Mouse (Mus musculus): ENCODE measurements around the gene Mfsd4a. TPM values are rescaled to one million over a fixed set of nuclear protein-coding genes. Genes with fewer than 3 reads are reported as not detected.

The Mfsd4a gene
- polyA plus RNA-seq, 1 experiment from 2014 or later = 8.7 TPM

DNA sequence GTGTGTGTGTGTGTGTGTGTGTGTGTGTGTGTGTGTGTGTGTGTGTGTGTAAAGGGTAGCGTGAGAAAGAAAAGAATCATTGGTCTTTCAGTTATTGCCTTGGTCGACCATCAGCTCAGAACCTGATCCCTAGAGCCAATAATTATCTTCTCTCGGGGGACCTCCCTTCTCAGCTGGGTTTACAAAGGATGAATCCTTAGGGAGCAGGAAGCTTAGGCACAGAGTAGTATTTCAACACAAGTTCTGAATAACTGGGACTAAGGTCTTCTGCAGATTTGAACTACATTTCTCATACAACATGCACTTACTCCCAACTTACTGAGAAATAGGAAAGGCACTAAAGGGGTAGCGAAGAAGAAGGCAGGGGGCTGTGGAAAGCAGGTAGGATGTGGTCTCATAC, 78.4 kb downstream of the Mfsd4a start:
- DNase-seq (ENCODE audit: low spot score, missing footprints) = no peak
- 80% methylated on average over 4 of the region's 4 CpGs for WGBS

DNA sequence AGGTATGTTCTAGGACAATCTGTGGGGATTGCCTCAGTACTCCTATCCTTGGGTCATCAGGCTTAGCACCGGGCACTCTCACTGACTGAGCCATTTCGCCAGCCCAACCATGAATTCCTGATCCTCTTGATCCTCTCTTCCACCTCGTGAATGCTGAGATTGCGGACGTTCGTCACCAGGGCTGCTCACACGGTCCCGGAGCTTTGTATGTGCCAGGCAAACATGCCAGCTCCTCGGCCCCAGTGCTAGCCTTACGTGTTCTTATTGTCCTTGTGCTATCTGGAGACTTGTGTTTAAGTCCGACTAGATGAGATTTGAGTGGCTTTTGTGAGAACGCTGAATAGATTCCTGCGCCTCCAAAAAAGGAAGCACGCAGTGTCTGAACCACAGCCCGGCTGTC, 80.4 kb downstream of the Mfsd4a start:
- Histone ChIP-seq H3K9ac (ENCODE audit: low read length) (no peak overlapping the region), H3K27ac (ENCODE audit: low read depth, low read length) (no peak overlapping the region), H3K9me3 (ENCODE audit: control insufficient read depth, low read length) (no peaks in the 10 kb centered on the region), H3K4me3 (ENCODE audit: low read depth, low read length) (no peak overlapping the region), H3K4me2 (no peak overlapping the region), H3K36me3 (ENCODE audit: control insufficient read depth, insufficient read depth, low read length) (no peaks in the 10 kb centered on the region), H3K4me1 (ENCODE audit: control insufficient read depth, insufficient read depth, low read length) (no peaks in the 10 kb centered on the region), H3K27me3 (ENCODE audit: control insufficient read depth, insufficient read depth, low read length) (no peaks in the 10 kb centered on the region)
- no peak for DNase-seq (ENCODE audit: low spot score, missing footprints)
- 68% methylated on average over 15 of the region's 15 CpGs for WGBS
- no peak for ATAC-seq (ENCODE audit: low FRiP score)

More for the DNA sequence above, 78.4 kb downstream of the Mfsd4a start:
- no peaks in the 10 kb centered on the region for H3K4me1 ChIP-seq (ENCODE audit: control insufficient read depth, insufficient read depth, low read length)
- no peaks in the 10 kb centered on the region for H3K36me3 ChIP-seq (ENCODE audit: control insufficient read depth, insufficient read depth, low read length)
- H3K4me2 ChIP-seq = no peak overlapping the region
- H3K9ac ChIP-seq (ENCODE audit: low read length) = no peak overlapping the region
- H3K27me3 ChIP-seq (ENCODE audit: control insufficient read depth, insufficient read depth, low read length) = no peaks in the 10 kb centered on the region
- H3K27ac ChIP-seq (ENCODE audit: low read depth, low read length) = no peak overlapping the region
- H3K9me3 ChIP-seq (ENCODE audit: control insufficient read depth, low read length) = no peaks in the 10 kb centered on the region
- H3K4me3 ChIP-seq (ENCODE audit: low read depth, low read length) = no peak overlapping the region
- no peak for ATAC-seq (ENCODE audit: low FRiP score)

DNA sequence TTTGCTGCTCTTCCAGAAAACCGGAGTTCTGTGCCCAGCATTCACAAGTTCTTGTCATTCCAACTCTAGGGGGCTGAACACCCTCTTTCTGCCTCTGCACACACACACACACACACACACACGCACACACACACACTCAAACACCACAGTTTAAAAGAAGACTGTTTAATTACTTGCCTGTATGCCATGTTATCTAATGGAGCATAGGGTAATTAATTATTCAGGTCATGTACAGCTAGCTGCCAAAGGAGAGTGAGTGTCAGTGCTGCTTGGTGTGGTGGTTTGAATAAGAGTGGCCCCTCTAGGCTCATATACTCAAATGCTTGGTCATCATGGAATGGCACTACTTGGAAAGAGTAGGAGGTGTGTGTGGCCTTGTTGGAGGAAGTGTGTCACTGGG, 84.1 kb downstream of the Mfsd4a start:
- Histone ChIP-seq H3K4me1 (ENCODE audit: control insufficient read depth, insufficient read depth, low read length) (peaks cover 5% of the 10 kb centered on the region; the same call in 1 of the 2 replicates), H3K36me3 (ENCODE audit: control insufficient read depth, insufficient read depth, low read length) (no peaks in the 10 kb centered on the region), H3K27ac (ENCODE audit: low read depth, low read length) (no peak overlapping the region), H3K9ac (ENCODE audit: low read length) (no peak overlapping the region), H3K4me2 (no peak overlapping the region), H3K9me3 (ENCODE audit: control insufficient read depth, low read length) (no peaks in the 10 kb centered on the region), H3K4me3 (ENCODE audit: low read depth, low read length) (no peak overlapping the region), H3K27me3 (ENCODE audit: control insufficient read depth, insufficient read depth, low read length) (no peaks in the 10 kb centered on the region)
- DNase-seq (ENCODE audit: low spot score, missing footprints) (no peak), ATAC-seq (ENCODE audit: low FRiP score) (no peak)
- 87% methylated on average over 2 of the region's 2 CpGs for WGBS

DNA sequence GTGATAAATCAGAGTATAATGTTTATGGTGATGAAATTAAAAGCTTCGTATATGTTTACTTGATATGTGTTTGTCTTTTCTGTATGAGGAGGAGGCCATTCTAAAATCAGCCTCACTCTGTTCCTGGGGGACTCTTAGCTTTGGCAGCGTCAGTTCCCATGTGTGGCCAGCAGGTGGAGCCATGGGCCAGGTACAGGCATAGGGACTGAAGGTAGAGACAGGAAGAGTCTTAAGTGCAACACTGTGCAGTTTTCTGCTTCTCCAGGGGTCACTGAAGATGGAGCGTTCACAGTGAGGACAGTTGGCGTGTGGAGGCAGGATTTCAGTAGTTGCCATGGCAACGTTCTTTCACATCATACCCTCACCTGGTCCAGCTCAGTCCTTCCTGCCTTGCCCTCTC, 85.0 kb downstream of the Mfsd4a start:
- peaks cover 5% of the 10 kb centered on the region; the same call in 1 of the 2 replicates for H3K4me1 ChIP-seq (ENCODE audit: control insufficient read depth, insufficient read depth, low read length)
- DNase-seq (ENCODE audit: low spot score, missing footprints) (peak; percentile 98), ATAC-seq (ENCODE audit: low FRiP score) (peak; percentile 34; the same call in 1 of the 2 replicates)

DNA sequence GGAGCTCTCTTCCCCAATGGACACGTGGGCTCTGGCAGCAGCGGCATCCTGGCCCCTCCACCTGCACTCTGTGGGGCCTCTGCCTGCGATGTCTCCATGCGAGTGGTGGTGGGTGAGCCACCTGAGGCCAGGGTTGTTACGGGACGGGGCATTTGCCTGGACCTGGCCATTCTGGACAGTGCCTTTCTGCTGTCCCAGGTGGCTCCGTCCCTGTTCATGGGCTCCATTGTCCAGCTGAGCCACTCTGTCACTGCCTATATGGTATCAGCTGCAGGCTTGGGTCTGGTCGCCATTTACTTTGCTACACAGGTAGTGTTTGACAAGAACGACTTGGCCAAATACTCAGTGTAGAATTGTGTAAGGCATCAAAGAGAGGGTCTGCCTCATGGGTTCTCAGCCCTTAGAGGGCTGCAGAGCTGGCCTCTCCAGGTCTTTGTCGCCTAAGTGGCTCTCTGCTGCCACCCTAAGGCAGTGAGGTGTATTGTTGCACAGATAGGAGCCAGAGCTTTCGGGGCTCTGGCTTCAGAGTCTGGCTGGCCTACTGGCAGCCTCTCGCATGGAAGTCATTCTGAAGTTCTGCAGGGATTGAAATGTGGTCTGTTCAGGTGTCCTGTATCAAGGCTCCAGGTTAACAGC, 86.4 kb downstream of the Mfsd4a start:
- peak; percentile 75 for ATAC-seq (ENCODE audit: low FRiP score)
- peak; percentile 99 for DNase-seq (ENCODE audit: low spot score, missing footprints)
- Histone ChIP-seq H3K36me3 (ENCODE audit: control insufficient read depth, insufficient read depth, low read length) (peaks cover 6% of the 10 kb centered on the region), H3K27ac (ENCODE audit: low read depth, low read length) (no peak overlapping the region), H3K4me2 (no peak overlapping the region), H3K9ac (ENCODE audit: low read length) (no peak overlapping the region), H3K4me1 (ENCODE audit: control insufficient read depth, insufficient read depth, low read length) (peaks cover 9% of the 10 kb centered on the region), H3K27me3 (ENCODE audit: control insufficient read depth, insufficient read depth, low read length) (no peaks in the 10 kb centered on the region), H3K4me3 (ENCODE audit: low read depth, low read length) (no peak overlapping the region), H3K9me3 (ENCODE audit: control insufficient read depth, low read length) (no peaks in the 10 kb centered on the region)
- WGBS = 46% methylated on average over 12 of the region's 12 CpGs

More for the DNA sequence above, 85.0 kb downstream of the Mfsd4a start:
- H3K27me3 ChIP-seq (ENCODE audit: control insufficient read depth, insufficient read depth, low read length) = no peaks in the 10 kb centered on the region
- no peak overlapping the region for H3K27ac ChIP-seq (ENCODE audit: low read depth, low read length)
- H3K4me2 ChIP-seq = no peak overlapping the region
- H3K4me3 ChIP-seq (ENCODE audit: low read depth, low read length) = no peak overlapping the region
- peaks cover 2% of the 10 kb centered on the region for H3K36me3 ChIP-seq (ENCODE audit: control insufficient read depth, insufficient read depth, low read length)
- H3K9ac ChIP-seq (ENCODE audit: low read length) = no peak overlapping the region
- 15% methylated on average over 5 of the region's 5 CpGs for WGBS
- H3K9me3 ChIP-seq (ENCODE audit: control insufficient read depth, low read length) = no peaks in the 10 kb centered on the region

DNA sequence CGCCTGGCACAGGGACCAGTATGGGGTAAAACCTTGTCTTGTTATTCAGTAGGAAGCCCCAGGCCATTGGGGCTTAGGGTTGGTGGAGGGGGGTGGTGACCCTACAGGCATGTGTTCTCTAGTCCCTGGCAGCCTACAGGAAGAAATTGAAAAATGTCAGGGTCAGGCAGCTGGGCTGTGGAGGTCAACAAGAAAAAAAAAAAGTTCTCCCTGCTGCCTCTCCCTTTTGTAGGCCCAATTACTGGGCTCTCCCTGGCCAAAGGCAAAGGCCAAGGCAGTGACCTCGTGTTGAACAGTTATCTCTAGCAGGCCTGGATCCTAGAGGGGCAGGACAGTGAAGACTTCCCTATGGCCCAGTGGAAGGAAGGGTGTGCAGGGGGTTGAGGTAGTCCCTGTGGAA, 87.4 kb downstream of the Mfsd4a start:
- Histone ChIP-seq H3K4me3 (ENCODE audit: low read depth, low read length) (no peak overlapping the region), H3K27me3 (ENCODE audit: control insufficient read depth, insufficient read depth, low read length) (no peaks in the 10 kb centered on the region), H3K4me1 (ENCODE audit: control insufficient read depth, insufficient read depth, low read length) (peaks cover 20% of the 10 kb centered on the region), H3K4me2 (no peak overlapping the region), H3K27ac (ENCODE audit: low read depth, low read length) (peak overlapping the region; percentile 23; the same call in 1 of the 2 replicates), H3K36me3 (ENCODE audit: control insufficient read depth, insufficient read depth, low read length) (peaks cover 6% of the 10 kb centered on the region), H3K9ac (ENCODE audit: low read length) (no peak overlapping the region), H3K9me3 (ENCODE audit: control insufficient read depth, low read length) (no peaks in the 10 kb centered on the region)
- no peak for DNase-seq (ENCODE audit: low spot score, missing footprints)
- WGBS = 20% methylated on average over 2 of the region's 2 CpGs
- no peak for ATAC-seq (ENCODE audit: low FRiP score)

DNA sequence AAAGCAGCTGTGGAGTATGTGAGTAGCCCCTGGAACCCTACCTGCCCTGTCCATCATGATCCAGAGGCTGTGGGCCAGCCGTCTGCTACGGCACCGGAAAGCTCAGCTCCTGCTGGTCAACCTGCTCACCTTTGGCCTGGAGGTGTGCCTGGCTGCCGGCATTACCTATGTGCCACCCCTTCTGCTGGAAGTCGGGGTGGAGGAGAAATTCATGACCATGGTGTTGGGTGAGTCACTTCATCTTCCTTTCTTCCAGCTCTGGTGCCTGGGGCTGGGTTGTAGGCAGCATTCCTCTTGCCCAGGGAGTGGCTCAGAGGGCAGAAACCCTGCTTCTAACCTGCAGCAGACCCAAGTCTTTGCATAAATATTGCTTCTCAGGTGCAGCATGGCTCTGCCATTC, 91.0 kb downstream of the Mfsd4a start:
- Histone ChIP-seq H3K36me3 (ENCODE audit: control insufficient read depth, insufficient read depth, low read length) (peaks cover 6% of the 10 kb centered on the region), H3K27ac (ENCODE audit: low read depth, low read length) (no peak overlapping the region), H3K4me2 (no peak overlapping the region), H3K9ac (ENCODE audit: low read length) (no peak overlapping the region), H3K27me3 (ENCODE audit: control insufficient read depth, insufficient read depth, low read length) (no peaks in the 10 kb centered on the region), H3K9me3 (ENCODE audit: control insufficient read depth, low read length) (no peaks in the 10 kb centered on the region), H3K4me3 (ENCODE audit: low read depth, low read length) (no peak overlapping the region), H3K4me1 (ENCODE audit: control insufficient read depth, insufficient read depth, low read length) (peaks cover 52% of the 10 kb centered on the region)
- DNase-seq (ENCODE audit: low spot score, missing footprints) (no peak), ATAC-seq (ENCODE audit: low FRiP score) (no peak)
- 94% methylated on average over 5 of the region's 5 CpGs for WGBS

DNA sequence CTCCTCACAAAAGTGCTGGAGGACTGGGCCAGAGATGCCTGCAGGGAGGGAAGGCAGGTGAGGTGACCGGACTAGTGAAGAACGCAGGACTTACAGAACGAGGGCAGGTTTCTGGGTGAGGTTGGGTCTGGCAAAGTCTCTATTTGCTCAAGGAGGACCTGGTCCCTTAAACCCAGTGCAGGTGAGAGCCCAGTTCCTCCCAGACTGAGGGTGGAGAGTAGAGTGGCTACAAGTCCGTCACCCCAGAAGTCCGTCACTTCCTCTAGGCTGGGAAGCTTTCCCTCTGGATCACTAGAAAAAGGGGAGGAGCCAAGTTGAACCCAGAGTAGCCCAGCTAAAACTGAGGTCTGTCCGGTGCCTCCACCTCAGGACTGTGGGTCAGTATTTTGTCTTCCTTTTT, 93.9 kb downstream of the Mfsd4a start:
- Histone ChIP-seq H3K36me3 (ENCODE audit: control insufficient read depth, insufficient read depth, low read length) (peaks cover 6% of the 10 kb centered on the region), H3K9ac (ENCODE audit: low read length) (peak overlapping the region; percentile 16; the same call in 1 of the 2 replicates), H3K27me3 (ENCODE audit: control insufficient read depth, insufficient read depth, low read length) (no peaks in the 10 kb centered on the region), H3K4me3 (ENCODE audit: low read depth, low read length) (no peak overlapping the region), H3K27ac (ENCODE audit: low read depth, low read length) (no peak overlapping the region), H3K4me1 (ENCODE audit: control insufficient read depth, insufficient read depth, low read length) (peaks cover 76% of the 10 kb centered on the region), H3K4me2 (no peak overlapping the region), H3K9me3 (ENCODE audit: control insufficient read depth, low read length) (no peaks in the 10 kb centered on the region)
- 69% methylated on average over 6 of the region's 6 CpGs for WGBS
- DNase-seq (ENCODE audit: low spot score, missing footprints) (no peak), ATAC-seq (ENCODE audit: low FRiP score) (no peak)

Data from midbrain, embryonic 11.5 days (tissue).